In genomic region chr5:36936548-36936947, GRCm38 (mm10) we compare ENCODE assay signal across 10 mouse cellular contexts. TPM values are rescaled to one million over a fixed set of nuclear protein-coding genes. Genes with fewer than 3 reads are reported as not detected.
DNase-seq lines count a peak whose midpoint lies in the region; ATAC-seq and TF ChIP-seq lines count a peak whose summit lies in the region.
"Had no signal": no experiment of that assay in that cellular context is flagged by ENCODE, and none has a peak within 500 bp of the region (broad histone marks: within the 10 kb centered on the region; RNA-seq: fewer than 3 reads in every experiment).

No protein-coding gene starts in this region.

- H3K4me2 ChIP-seq in kidney, postnatal 0 days (ENCODE audit: low read length) = no peak overlapping the region
- no peak overlapping the region for H3K4me2 ChIP-seq in kidney, embryonic 16.5 days (replicated peaks; ENCODE audit: low read depth, low read length)
- H3K4me2 ChIP-seq in neural tube, embryonic 14.5 days (ENCODE audit: low read depth, low read length) = no peak overlapping the region
- H3K4me2 ChIP-seq: limb, embryonic 15.5 days had no signal

- no peaks in the 10 kb centered on the region for H3K36me3 ChIP-seq in kidney, postnatal 0 days (ENCODE audit: insufficient read depth, low read length)
- H3K36me3 ChIP-seq in kidney, embryonic 16.5 days (ENCODE audit: insufficient read depth, low read length) = no peaks in the 10 kb centered on the region
- no peaks in the 10 kb centered on the region; the same call in 1 of the 2 replicates for H3K36me3 ChIP-seq in neural tube, embryonic 14.5 days (ENCODE audit: control insufficient read depth, insufficient read depth, low read length)
- H3K36me3 ChIP-seq: limb, embryonic 15.5 days had no signal

- no peak overlapping the region for H3K27ac ChIP-seq in kidney, postnatal 0 days
- H3K27ac ChIP-seq in kidney, embryonic 16.5 days (ENCODE audit: low read length) = no peak overlapping the region
- H3K27ac ChIP-seq in neural tube, embryonic 14.5 days (ENCODE audit: low read depth, low read length) = 0 out of 2 replicates have a peak overlapping the region, but pooled peaks have one; percentile 53
- H3K27ac ChIP-seq: limb, embryonic 15.5 days had no signal

- H3K27me3 ChIP-seq in kidney, postnatal 0 days (ENCODE audit: insufficient read depth, low read length) = no peaks in the 10 kb centered on the region
- H3K27me3 ChIP-seq in kidney, embryonic 16.5 days (ENCODE audit: insufficient read depth, low read length) = no peaks in the 10 kb centered on the region
- no peaks in the 10 kb centered on the region for H3K27me3 ChIP-seq in neural tube, embryonic 14.5 days (ENCODE audit: control insufficient read depth, insufficient read depth, low read length)
- H3K27me3 ChIP-seq: limb, embryonic 15.5 days had no signal

- no peak overlapping the region for H3K9ac ChIP-seq in kidney, postnatal 0 days (ENCODE audit: low read depth, low read length)
- H3K9ac ChIP-seq in kidney, embryonic 16.5 days (replicated peaks; ENCODE audit: low read length) = no peak overlapping the region
- no peak overlapping the region for H3K9ac ChIP-seq in neural tube, embryonic 14.5 days (replicated peaks; ENCODE audit: low read depth, low read length)
- H3K9ac ChIP-seq: limb, embryonic 15.5 days had no signal

- no peak for ATAC-seq in kidney, postnatal 0 days (replicated peaks; ENCODE audit: low FRiP score, low read depth)
- ATAC-seq in kidney, embryonic 16.5 days (ENCODE audit: low FRiP score, low TSS enrichment) = no peak; the same call in 1 of the 2 replicates
- peak; percentile 12; the same call in 1 of the 2 replicates for ATAC-seq in neural tube, embryonic 14.5 days (ENCODE audit: low read depth)
- ATAC-seq in activated CD4-positive, CD25-positive, alpha-beta regulatory T cell, adult 4 months = no peak

- H3K9me3 ChIP-seq in kidney, postnatal 0 days (replicated peaks; ENCODE audit: low read length) = no peaks in the 10 kb centered on the region
- H3K9me3 ChIP-seq in kidney, embryonic 16.5 days (ENCODE audit: low read length) = no peaks in the 10 kb centered on the region
- H3K9me3 ChIP-seq in neural tube, embryonic 14.5 days (ENCODE audit: control insufficient read depth, low read length) = no peaks in the 10 kb centered on the region
- H3K9me3 ChIP-seq: limb, embryonic 15.5 days had no signal

- no peak overlapping the region for H3K4me3 ChIP-seq in kidney, postnatal 0 days (replicated peaks; ENCODE audit: low read depth, low read length)
- H3K4me3 ChIP-seq in kidney, embryonic 16.5 days (ENCODE audit: low read length) = no peak overlapping the region
- no peak overlapping the region for H3K4me3 ChIP-seq in neural tube, embryonic 14.5 days (ENCODE audit: low read depth, low read length)
- H3K4me3 ChIP-seq: limb, embryonic 15.5 days had no signal

- peak; percentile 38 for DNase-seq in adrenal gland, adult 8-10 months
- no peak for DNase-seq in adrenal gland, postnatal 25 days
- DNase-seq in kidney, postnatal 0 days (ENCODE audit: low spot score) = peak; percentile 32
- DNase-seq in heart, adult 9 months (ENCODE audit: low spot score in 2 of 2) = peak; percentile 62 to 65
- DNase-seq in lung, postnatal 36 days = no peak
- DNase-seq: kidney, postnatal 36 days had no signal

- H3K4me1 ChIP-seq in kidney, postnatal 0 days (replicated peaks; ENCODE audit: insufficient read depth, low read length) = no peaks in the 10 kb centered on the region
- H3K4me1 ChIP-seq in kidney, embryonic 16.5 days (ENCODE audit: insufficient read depth, low read length) = no peaks in the 10 kb centered on the region
- peaks cover 9% of the 10 kb centered on the region; the same call in 1 of the 2 replicates for H3K4me1 ChIP-seq in neural tube, embryonic 14.5 days (ENCODE audit: control insufficient read depth, insufficient read depth, low read length)

- WGBS in kidney, postnatal 0 days = 30% methylated on average over 7 of the region's 7 CpGs
- WGBS in kidney, embryonic 16.5 days = 40% methylated on average over 7 of the region's 7 CpGs
- 81% methylated on average over 7 of the region's 7 CpGs for WGBS in neural tube, embryonic 14.5 days

- TF ChIP-seq CTCF in kidney, postnatal 0 days (IDR thresholded peaks at IDR 0.05; ENCODE audit: low read depth) = peak; percentile 41; the same call in 1 of the 2 replicates

RNA-seq across cellular contexts. Expression of gene Wfs1, which starts 52.5 kb away (rescaled TPM):
- 100 to 1,000 TPM in 2 of 4 experiments, 10 to 100 TPM in 2; 36.1 to 156 (median 79.3) TPM for total RNA-seq in adrenal gland, adult 8-10 months (2022)
- total RNA-seq in adrenal gland, postnatal 25 days (2021) = 49.0 and 64.9 TPM in 2 replicates
- polyA plus RNA-seq in kidney, postnatal 0 days (2015; fragmentation: Nextera tagmentation; extraction: Ambion mirVana) = 14.2 and 14.8 TPM in 2 replicates
- polyA plus RNA-seq in kidney, embryonic 16.5 days (2015; fragmentation: Nextera tagmentation; extraction: Ambion mirVana) = 21.0 and 21.9 TPM in 2 replicates
- 7.4 and 9.6 TPM in 2 replicates for polyA plus RNA-seq in neural tube, embryonic 14.5 days (2014; fragmentation: Nextera tagmentation; extraction: Ambion mirVana)
- polyA plus RNA-seq in activated CD4-positive, CD25-positive, alpha-beta regulatory T cell, adult 4 months (2017; shearing (Covaris generic)) = under 1 TPM; 0.46 to 0.79 TPM

Comparison
In these comparisons a context has a peak if more than half of its experiments do, and no peak if none do; other contexts are left out.
1. DNase-seq: peak in adrenal gland, adult 8-10 months (single experiment), kidney, postnatal 0 days (single experiment) and heart, adult 9 months (2 of 2); none in adrenal gland, postnatal 25 days (single experiment) and lung, postnatal 36 days (single experiment).